In genomic region chr16:96425044-96425443, GRCm38 (mm10) we compare ENCODE assay signal across 26 mouse cellular contexts. TPM values are rescaled to one million over a fixed set of nuclear protein-coding genes. Genes with fewer than 3 reads are reported as not detected.
"Had no signal": no experiment of that assay in that cellular context is flagged by ENCODE, and none has a peak within 500 bp of the region (broad histone marks: within the 10 kb centered on the region; RNA-seq: fewer than 3 reads in every experiment).

No protein-coding gene starts in this region.

- DNase-seq: liver, embryonic 13.5 days; liver, postnatal 0 days; lung, adult 2 months; lung, postnatal 14 days; lung, postnatal 36 days; retina, postnatal 1 day; right cerebral cortex, adult 18-20 months; right cerebral cortex, postnatal 25 days; right cerebral cortex, postnatal 4 days; spleen, adult 18-20 months; thymus, adult 18-20 months; thymus, postnatal 14 days; thymus, postnatal 36 days had no signal

- H3K4me1 ChIP-seq: liver, embryonic 13.5 days; liver, embryonic 15.5 days; lung, embryonic 15.5 days; midbrain, embryonic 13.5 days; midbrain, embryonic 15.5 days; neural tube, embryonic 12.5 days; stomach, embryonic 15.5 days had no signal

- H3K27ac ChIP-seq: liver, embryonic 13.5 days; liver, embryonic 15.5 days; lung, embryonic 15.5 days; macrophage; midbrain, embryonic 13.5 days; midbrain, embryonic 15.5 days; neural tube, embryonic 12.5 days; stomach, embryonic 15.5 days had no signal

- H3K4me3 ChIP-seq: liver, embryonic 13.5 days; liver, embryonic 15.5 days; lung, embryonic 15.5 days; midbrain, embryonic 13.5 days; midbrain, embryonic 15.5 days; neural tube, embryonic 12.5 days; stomach, embryonic 15.5 days had no signal

- H3K27me3 ChIP-seq: liver, embryonic 13.5 days; liver, embryonic 15.5 days; lung, embryonic 15.5 days; midbrain, embryonic 13.5 days; midbrain, embryonic 15.5 days; neural tube, embryonic 12.5 days; stomach, embryonic 15.5 days had no signal

- H3K36me3 ChIP-seq: liver, embryonic 13.5 days; liver, embryonic 15.5 days; lung, embryonic 15.5 days; midbrain, embryonic 13.5 days; midbrain, embryonic 15.5 days; neural tube, embryonic 12.5 days; stomach, embryonic 15.5 days had no signal

- H3K4me2 ChIP-seq: liver, embryonic 11.5 days; liver, embryonic 13.5 days; liver, embryonic 15.5 days; lung, embryonic 15.5 days; midbrain, embryonic 11.5 days; midbrain, embryonic 13.5 days; midbrain, embryonic 15.5 days; neural tube, embryonic 12.5 days; stomach, embryonic 15.5 days had no signal

- ATAC-seq: liver, postnatal 0 days; lung, postnatal 0 days; midbrain, embryonic 13.5 days; midbrain, embryonic 15.5 days had no signal

- H3K9me3 ChIP-seq: liver, embryonic 13.5 days; liver, embryonic 15.5 days; lung, embryonic 15.5 days; midbrain, embryonic 13.5 days; midbrain, embryonic 15.5 days; neural tube, embryonic 12.5 days; stomach, embryonic 15.5 days had no signal

- H3K9ac ChIP-seq: liver, embryonic 13.5 days; liver, embryonic 15.5 days; liver, postnatal 0 days; lung, embryonic 15.5 days; midbrain, embryonic 13.5 days; midbrain, embryonic 15.5 days; neural tube, embryonic 12.5 days; stomach, embryonic 15.5 days had no signal

RNA-seq across cellular contexts. Expression of gene Itgb2l, which starts 18.4 kb away (rescaled TPM):
- total RNA-seq: midbrain, postnatal 0 days; monocyte, adult 5-6 weeks had no signal
- polyA plus RNA-seq: midbrain, embryonic 11.5 days; midbrain, embryonic 13.5 days; midbrain, embryonic 15.5 days; midbrain, postnatal 0 days had no signal

RNA-seq across cellular contexts. Expression of gene Pcp4, which starts 42.4 kb away (rescaled TPM):
- total RNA-seq: megakaryocyte progenitor cell, adult 5-6 weeks; monocyte, adult 5-6 weeks had no signal
- polyA plus RNA-seq: liver, postnatal 0 days; macrophage had no signal
